Comparison of ENCODE assay signal across 1 mouse cellular context in genomic region chr11:120103431-120103997, GRCm38 (mm10).
TF ChIP-seq lines count a peak whose summit lies in the region.

No protein-coding gene starts in this region.

TF ChIP-seq in MEL, 35 proteins besides CTCF, POLR2A, EP300 and RAD21:
- TF ChIP-seq MAX (IDR thresholded peaks at IDR 0.05; ENCODE audit: low read length) (no peak), SMC3 (IDR thresholded peaks at IDR 0.05; ENCODE audit: low read depth, low read length) (no peak), E2F4 (IDR thresholded peaks at IDR 0.05; ENCODE audit: borderline replicate concordance, low read depth, low read length) (no peak), GABPA (IDR thresholded peaks at IDR 0.05; ENCODE audit: low read depth, low read length) (no peak), ZNF384 (IDR thresholded peaks at IDR 0.05; ENCODE audit: low read depth, low read length) (no peak), RCOR1 (IDR thresholded peaks at IDR 0.05; ENCODE audit: low read depth, low read length) (no peak)
